Mouse (Mus musculus): ENCODE measurements around the gene Taok3.
"Not testable (repeated sequence)": the region's sequence is repeated elsewhere in the genome, so short reads cannot be mapped to it uniquely, and the experiment has no call there.

Gene Taok3

GRCm38 (mm10) chr5:117291312-117291711 is 171.4 kb downstream of the Taok3 start:
- in situ Hi-C loops (cut with MboI, MseI) = no loop called here

GRCm38 (mm10) chr5:117292547-117292946 is 172.6 kb downstream of the Taok3 start:
- in situ Hi-C loops (cut with MboI, MseI) = no loop called here

- in situ Hi-C loops (cut with MboI, MseI) = not testable (repeated sequence)
These were observed 173.8 kb downstream of the Taok3 start for GRCm38 (mm10) chr5:117293776-117294175.

GRCm38 (mm10) chr5:117295011-117295410 is 175.1 kb downstream of the Taok3 start:
- in situ Hi-C loops (cut with MboI, MseI) = no loop called here

GRCm38 (mm10) chr5:117302899-117303298 is 183.0 kb downstream of the Taok3 start:
- in situ Hi-C loops (cut with MboI, MseI) = no loop called here

- in situ Hi-C loops (cut with MboI, MseI) = no loop called here
These were observed 184.0 kb downstream of the Taok3 start for GRCm38 (mm10) chr5:117303691-117304579.

- in situ Hi-C loops (cut with MboI, MseI) = no loop called here
These were observed 185.0 kb downstream of the Taok3 start for GRCm38 (mm10) chr5:117304947-117305346.

- in situ Hi-C loops (cut with MboI, MseI) = no loop called here
These were observed 185.8 kb downstream of the Taok3 start for GRCm38 (mm10) chr5:117305754-117306153.

GRCm38 (mm10) chr5:117306826-117307225 is 186.9 kb downstream of the Taok3 start:
- in situ Hi-C loops (cut with MboI, MseI) = no loop called here

GRCm38 (mm10) chr5:117307699-117308098 is 187.8 kb downstream of the Taok3 start:
- in situ Hi-C loops (cut with MboI, MseI) = no loop called here

- in situ Hi-C loops (cut with MboI, MseI) = no loop called here
These were observed 193.5 kb downstream of the Taok3 start for GRCm38 (mm10) chr5:117313420-117313819.

GRCm38 (mm10) chr5:117313909-117314308 is 194.0 kb downstream of the Taok3 start:
- in situ Hi-C loops (cut with MboI, MseI) = no loop called here

GRCm38 (mm10) chr5:117314587-117315428 is 194.9 kb downstream of the Taok3 start:
- in situ Hi-C loops (cut with MboI, MseI) = no loop called here

- in situ Hi-C loops (cut with MboI, MseI) = no loop called here
These were observed 199.1 kb downstream of the Taok3 start, which contains the start of gene Vsig10 for GRCm38 (mm10) chr5:117318741-117319629. Vsig10 (plus strand) TSS chr5:117319083.

GRCm38 (mm10) chr5:117323751-117324150 is 203.8 kb downstream of the Taok3 start:
- in situ Hi-C loops (cut with MboI, MseI) = no loop called here
